Mouse (Mus musculus) olfactory bulb, adult 2 months (tissue): Measurements from ENCODE around the gene Olfr875.

Experiments used
- CTCF ChIP-seq: fragments of 200-500 bp; IDR thresholded peaks from 2 replicates; pipeline ENCODE4 v1.5.1; 2012; ENCODE audit warnings: low read depth, mild to moderate bottlenecking, low read length, moderate library complexity; ENCODE audit not compliant: insufficient read depth
- POLR2A ChIP-seq: fragments of 200-500 bp; IDR thresholded peaks from 2 replicates; pipeline ENCODE4 v1.6.1; 2012; ENCODE audit warnings: mild to moderate bottlenecking, low read depth, low read length, moderate library complexity; ENCODE audit not compliant: insufficient read depth

DNA sequence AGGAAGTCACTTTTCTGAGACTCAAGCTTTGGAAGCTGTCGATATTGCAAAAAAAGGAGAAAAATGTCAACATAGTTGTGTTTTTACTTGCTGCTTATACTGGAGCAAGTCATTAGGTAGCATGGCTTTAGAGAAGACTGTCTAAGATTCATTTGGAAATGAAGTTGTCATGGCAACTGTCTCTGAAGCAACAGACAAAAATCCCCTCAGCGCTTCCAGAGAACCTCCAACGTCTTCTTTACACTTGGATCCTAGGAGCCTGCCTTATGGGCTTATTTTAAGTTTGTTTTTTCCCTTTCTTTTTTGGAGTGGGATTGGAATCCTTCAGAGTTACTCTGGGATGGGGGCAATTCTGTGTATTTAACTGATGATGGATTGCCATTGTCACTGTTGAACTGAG is 43.0 kb downstream of the Olfr875 start:
- TF ChIP-seq CTCF (no peak), POLR2A (no peak)
